Mouse (Mus musculus) left cerebral cortex, adult 8-10 months (tissue): ENCODE data around the gene Twist2. TPM values are rescaled to one million over a fixed set of nuclear protein-coding genes. Genes with fewer than 3 reads are reported as not detected.

ENCODE experiments used
- DNase-seq, 2 experiments: peaks; one replicate each; pipeline ENCODE4 v3.0.0; 2022; ENCODE audit warnings: low spot score in 2 of 2
- total RNA-seq, 4 experiments: library from RNA; stranded (reverse); gene quantifications; 2 replicates each; pipeline ENCODE4 v1.2.4; 2022

Gene Twist2
- total RNA-seq, 4 experiments from 2014 or later = 1.3 to 2.4 (median 1.6) TPM

DNA sequence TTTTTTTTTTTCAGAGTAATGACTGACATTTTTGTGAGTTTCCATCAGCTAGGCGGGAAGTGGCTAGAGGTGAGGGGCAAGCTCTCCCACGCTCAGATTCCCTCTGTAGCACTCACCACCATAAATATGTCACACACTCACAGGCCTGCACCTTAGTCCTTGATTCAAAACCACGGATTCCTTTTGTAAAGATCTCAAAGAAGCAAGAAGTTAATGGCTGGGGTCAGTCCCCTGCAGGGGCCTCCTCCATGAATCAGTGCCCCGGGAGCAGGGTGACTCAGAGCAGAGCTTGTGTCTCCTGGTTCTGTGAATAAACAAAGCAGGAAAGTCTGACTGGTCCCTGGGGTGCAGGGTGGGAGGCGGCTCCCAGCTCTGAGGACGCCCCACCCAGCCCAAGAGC is 15.3 kb downstream of the Twist2 start:
- DNase-seq = no peak

DNA sequence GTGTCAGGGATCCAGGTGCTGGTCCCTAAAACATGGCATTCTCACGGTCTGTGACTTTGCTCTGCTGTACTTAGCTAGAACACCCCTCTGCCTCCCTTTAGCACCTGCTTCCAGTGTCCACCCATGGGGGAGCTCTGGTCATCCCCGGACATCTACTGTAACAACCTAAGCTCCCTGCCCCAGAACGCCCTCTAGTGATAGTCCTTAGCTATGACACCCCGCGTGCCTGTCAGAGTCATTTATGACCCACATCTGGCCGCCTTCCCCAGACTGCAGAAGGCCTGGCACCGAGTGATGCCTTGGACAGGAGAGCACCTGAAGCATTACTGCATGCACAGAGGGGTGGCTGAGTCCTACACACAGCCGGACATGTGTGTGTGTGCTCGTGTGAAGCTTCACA is 18.0 kb downstream of the Twist2 start:
- no peak for DNase-seq

GRCm38 (mm10) chr1:91820531-91820930 is 19.3 kb downstream of the Twist2 start:
- no peak for DNase-seq

DNA sequence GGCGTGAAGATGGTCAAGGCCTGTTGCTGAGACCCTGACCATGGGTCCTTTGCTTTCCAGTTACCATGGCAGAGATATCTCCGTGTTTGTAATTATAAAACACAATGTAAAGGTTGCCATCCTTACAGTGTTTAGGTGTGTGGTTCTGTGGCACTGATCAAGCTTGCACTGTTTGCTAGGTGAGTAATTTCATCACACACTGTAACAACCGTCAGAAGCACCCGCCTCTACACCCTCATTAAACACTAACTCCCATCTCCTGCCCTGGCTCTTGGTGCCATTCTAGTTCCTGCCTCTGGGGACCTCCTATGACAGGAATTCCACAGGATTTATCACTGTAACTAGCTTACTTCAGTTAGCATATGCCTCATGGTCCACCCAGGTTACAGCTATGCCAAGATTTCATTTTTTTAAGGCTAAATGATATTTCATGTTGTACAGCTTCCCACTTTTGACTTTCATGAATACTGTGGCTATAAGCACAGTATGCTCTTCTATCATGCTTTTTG is 21.1 kb downstream of the Twist2 start:
- no peak for DNase-seq

DNA sequence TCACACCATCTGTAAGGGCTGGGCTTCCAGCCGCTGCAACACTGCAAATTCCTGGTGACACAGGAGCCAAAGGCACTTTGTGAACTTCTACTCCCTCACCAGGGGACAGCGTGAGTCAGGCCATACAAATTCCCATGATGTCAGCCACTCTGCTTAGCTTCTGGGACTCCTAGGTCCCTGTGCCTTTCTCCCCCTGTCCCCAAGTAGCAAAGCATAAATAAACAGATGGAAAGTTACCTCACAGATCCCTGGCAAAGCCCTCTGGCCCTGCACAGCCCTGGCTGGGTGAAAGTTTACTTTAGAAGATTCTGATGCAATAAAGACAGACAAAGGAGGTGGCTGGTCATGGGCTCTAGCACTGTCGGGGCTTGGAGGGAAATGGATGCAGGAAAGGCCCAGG is 22.3 kb downstream of the Twist2 start:
- DNase-seq = no peak

DNA sequence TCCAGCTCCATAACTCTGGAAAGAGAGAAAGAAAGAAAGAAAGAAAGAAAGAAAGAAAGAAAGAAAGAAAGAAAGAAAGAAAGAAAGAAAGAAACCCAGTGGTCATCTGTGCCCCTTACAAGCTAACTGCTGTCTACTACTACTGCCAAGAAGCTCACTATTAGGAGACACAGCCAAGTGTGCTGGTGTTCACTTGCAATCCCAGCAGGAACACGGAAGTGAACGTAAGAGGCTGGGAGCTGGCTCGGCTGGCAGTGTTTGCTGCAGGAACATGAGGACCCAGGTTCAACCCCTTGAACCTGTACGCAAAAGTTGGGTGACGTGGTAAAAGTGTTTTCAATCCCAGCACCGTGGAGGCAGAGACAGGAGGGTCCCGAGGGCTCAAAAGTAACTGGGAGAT is 22.7 kb downstream of the Twist2 start:
- DNase-seq = no peak

DNA sequence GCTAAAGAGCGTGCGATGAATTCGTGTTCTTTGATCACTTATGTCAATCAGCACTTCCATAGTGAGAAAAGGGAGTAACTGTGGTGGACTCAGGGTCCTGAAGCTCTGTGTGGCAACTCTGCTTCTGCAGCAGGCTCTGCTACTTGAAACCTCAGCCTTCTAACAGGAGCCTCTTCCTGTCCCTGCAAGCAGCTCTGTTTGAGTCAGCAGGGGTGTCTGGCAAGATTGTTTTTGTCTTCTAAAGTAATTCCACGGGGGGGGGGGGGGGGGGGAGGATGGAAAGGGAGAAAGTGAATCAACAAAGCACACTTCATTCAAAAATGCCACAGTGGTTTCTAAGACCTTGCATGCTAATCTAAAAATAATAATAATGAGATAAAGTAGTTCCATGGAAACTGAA is 24.0 kb downstream of the Twist2 start:
- no peak for DNase-seq

- DNase-seq = no peak
These were observed 30.7 kb downstream of the Twist2 start for GRCm38 (mm10) chr1:91831978-91832377.

- DNase-seq = no peak
These were observed 38.3 kb downstream of the Twist2 start for GRCm38 (mm10) chr1:91839557-91839956.

DNA sequence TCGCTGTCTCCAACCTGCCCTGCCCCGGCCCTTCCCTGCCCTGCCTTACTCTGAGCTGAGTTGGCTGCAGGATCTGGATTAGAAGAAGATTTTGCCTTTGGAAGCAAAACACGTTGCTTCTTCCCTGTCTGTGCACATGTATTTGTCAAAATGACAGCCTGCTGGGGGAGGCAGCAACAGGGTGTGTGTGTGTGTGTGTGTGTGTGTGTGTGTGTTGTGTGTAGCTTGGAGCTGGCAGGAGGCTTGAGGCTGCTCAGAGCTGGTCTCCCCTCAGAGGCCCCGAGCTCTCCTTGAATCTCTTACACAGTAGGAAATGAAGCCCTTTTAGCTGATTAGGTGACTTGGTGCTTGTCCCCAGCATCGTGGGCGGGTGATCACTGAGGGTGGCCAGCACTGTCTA is 38.7 kb downstream of the Twist2 start:
- peak in 1 of 2 experiments; percentile 28 for DNase-seq

GRCm38 (mm10) chr1:91844236-91844635 is 43.0 kb downstream of the Twist2 start:
- DNase-seq = peak in 1 of 2 experiments; percentile 18

DNA sequence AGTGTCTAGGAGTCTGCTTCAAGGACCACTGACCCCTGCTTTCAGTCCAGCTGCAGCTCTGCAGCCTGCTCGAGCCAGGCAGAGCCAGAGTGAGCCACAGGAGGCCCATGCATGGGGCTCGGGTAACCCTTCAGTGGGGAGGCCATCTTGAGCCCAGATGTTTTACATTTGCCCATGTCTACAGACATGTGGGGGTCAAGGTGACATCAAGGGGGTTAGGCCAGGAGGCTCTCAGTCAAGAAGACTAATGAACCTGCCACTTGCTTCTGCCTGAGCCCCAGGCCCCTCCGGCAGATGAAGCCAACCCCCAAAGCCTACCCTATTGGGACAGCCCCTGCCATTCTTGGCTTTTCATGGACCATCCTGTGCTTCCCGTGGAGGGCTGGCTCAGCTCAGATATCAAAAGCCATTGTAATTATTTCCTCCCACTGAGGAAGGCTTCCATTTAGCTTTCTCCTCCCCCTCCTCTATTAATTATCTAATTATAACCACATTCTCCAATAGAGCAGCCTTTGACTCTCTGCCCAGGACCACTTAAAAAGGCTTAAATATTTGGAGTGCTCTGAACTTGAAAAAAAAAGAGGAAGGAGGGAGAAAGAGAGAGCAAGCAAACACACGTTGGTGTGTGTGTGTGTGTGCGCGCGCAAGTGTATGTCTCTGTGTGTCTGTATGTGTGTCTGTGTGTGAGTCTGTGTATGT is 43.6 kb downstream of the Twist2 start:
- no peak for DNase-seq

GRCm38 (mm10) chr1:91845380-91845957 is 44.2 kb downstream of the Twist2 start:
- DNase-seq = peak in 1 of 2 experiments; percentile 25

- no peak for DNase-seq
These were observed 50.0 kb downstream of the Twist2 start for GRCm38 (mm10) chr1:91851300-91851699.

GRCm38 (mm10) chr1:91856771-91857664 is 55.8 kb downstream of the Twist2 start:
- no peak for DNase-seq

GRCm38 (mm10) chr1:91858101-91858790 is 57.0 kb downstream of the Twist2 start:
- DNase-seq = no peak

- no peak for DNase-seq
These were observed 57.6 kb downstream of the Twist2 start for GRCm38 (mm10) chr1:91858901-91859300.

- DNase-seq = no peak
These were observed 60.2 kb downstream of the Twist2 start for GRCm38 (mm10) chr1:91861511-91861910.

DNA sequence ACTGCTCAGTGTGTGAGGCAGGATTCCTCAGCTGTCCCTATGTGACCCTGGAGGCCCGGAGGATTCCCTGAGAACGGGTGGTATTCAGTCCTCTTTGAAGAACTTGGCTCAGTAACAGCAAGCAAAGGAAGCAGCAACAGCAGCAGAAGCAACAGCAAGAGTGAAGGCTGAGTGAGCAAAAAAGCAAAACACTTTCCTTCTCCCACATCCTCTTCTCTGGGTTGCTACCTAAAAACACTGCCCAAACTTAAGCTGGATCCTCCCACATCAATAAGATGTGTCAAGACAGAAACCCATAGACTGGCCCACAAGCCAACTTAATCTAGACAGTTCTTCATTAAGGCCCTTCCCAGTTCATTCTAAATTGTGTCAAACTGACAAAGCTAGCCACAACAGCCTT is 64.7 kb downstream of the Twist2 start:
- no peak for DNase-seq

DNA sequence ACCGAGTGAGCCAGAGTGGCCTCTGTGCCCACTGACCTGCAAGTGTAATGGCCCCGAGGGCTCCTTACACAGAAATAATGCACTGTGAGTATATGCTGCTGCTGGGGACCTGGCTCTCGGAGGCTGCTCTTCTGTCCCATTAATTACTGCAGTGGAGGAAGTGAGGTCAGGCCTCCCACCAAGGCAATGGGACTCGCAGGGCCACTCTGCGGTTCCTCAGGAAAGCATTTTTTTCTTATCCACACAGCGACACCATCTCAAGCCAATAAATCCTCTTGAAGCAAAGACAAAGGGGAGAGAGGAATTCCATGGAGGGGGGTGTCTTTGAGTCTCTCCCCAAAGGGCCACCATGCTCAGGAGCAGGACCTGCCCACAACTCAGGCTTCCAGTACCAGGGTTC is 69.8 kb downstream of the Twist2 start:
- no peak for DNase-seq

- DNase-seq = no peak
These were observed 71.3 kb downstream of the Twist2 start for GRCm38 (mm10) chr1:91872388-91873059.
